Mouse (Mus musculus) neural tube, postnatal 0 days (tissue): ENCODE data around the gene Spin2g. TPM values are rescaled to one million over a fixed set of nuclear protein-coding genes. Genes with fewer than 3 reads are reported as not detected.

Source experiments
- polyA plus RNA-seq: library from polyadenylated mRNA; unstranded; fragments of >200 nt; fragmentation: Nextera tagmentation; extraction: Ambion mirVana; gene quantifications from 2 replicates; pipeline ENCODE4 v1.2.1, GENCODE M21; 2015

Spin2g gene
- not detected in 2 replicates for polyA plus RNA-seq

DNA sequence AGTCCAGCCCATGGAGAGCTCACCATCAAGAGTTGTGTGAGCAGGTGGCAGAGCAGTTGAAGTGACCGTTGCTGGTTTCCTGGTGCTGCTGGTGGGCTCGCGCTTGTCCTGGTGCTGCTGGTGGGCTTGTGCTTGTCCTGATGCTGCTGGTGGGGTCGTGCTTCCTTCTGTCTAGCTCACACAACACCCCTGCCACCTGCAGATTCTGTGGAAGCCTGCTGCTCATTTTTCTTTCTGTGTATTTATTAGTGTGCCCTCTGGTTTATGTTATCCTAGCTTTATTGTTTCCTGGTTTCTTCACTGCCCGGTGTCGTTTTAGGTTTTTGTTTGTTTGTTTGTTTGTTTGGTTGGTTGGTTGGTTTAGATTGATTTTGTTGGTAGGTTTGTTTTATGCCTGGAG is at the start of gene Spin2g:
Gene Spin2g (minus strand): TSS at position 101 of the 400 bp plus-strand sequence.

Other genes with a start within 250 kb of the Spin2g start
- not detected in 2 replicates for gene Btbd35f9, start 77.2 kb downstream of the Spin2g start, polyA plus RNA-seq
- gene Btbd35f8, start 211.8 kb upstream of the Spin2g start, polyA plus RNA-seq, result not detected in 2 replicates